ENCODE assay signal across 8 mouse cellular contexts in the genomic region with DNA sequence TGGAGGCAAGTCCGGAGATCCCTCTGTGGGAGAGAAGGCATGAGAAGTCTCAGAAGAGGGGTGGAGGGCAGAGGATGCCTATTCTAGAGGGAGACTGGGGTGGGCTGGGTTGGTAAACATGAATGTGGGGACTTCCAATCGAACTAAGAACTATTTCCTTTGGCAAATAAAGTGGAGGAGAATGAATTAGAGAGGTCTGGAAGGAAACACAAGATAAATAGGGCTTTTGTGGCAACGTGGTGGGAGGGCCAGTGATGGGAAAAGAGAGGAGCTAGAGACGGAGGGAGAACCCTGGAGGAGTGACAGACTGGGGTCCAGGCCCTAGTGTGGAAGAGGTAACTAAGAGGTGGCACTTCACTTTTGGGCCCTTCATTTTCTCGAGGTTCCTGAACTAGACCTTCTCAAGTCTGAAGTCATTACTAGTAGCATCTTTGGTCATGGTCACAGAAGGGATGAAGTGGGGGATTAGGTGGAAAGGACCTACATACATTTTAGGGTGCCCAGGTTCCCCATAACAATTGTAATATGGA. TPM values are rescaled to one million over a fixed set of nuclear protein-coding genes. Genes with fewer than 3 reads are reported as not detected.
DNase-seq lines count a peak whose midpoint lies in the region; ATAC-seq and TF ChIP-seq lines count a peak whose summit lies in the region.

No protein-coding gene starts in this region.

- peaks cover 7% of the 10 kb centered on the region for H3K4me1 ChIP-seq in cerebellum, adult 2 months (ENCODE audit: control insufficient read depth, insufficient read depth, low read length)
- peaks cover 49% of the 10 kb centered on the region for H3K4me1 ChIP-seq in megakaryocyte, embryonic 14.5 days
- H3K4me1 ChIP-seq in limb, embryonic 12.5 days (replicated peaks) = peaks cover 50% of the 10 kb centered on the region
- peaks cover 37% of the 10 kb centered on the region; the same call in 1 of the 2 replicates for H3K4me1 ChIP-seq in stomach, embryonic 14.5 days (ENCODE audit: control insufficient read depth, insufficient read depth, low read length)

- no peak for ATAC-seq in cerebellum, adult (ENCODE audit: insufficient number of reproducible peaks, low FRiP score, low TSS enrichment)
- ATAC-seq in megakaryocyte, adult 5-6 weeks (ENCODE audit: poor library complexity, severe bottlenecking) = no peak
- ATAC-seq in limb, embryonic 12.5 days (ENCODE audit: insufficient number of reproducible peaks, insufficient read depth, low FRiP score, low TSS enrichment, low read depth) = no peak
- no peak for ATAC-seq in stomach, embryonic 14.5 days (ENCODE audit: insufficient number of reproducible peaks, insufficient read depth, low FRiP score, low read depth)

- H3K27ac ChIP-seq in cerebellum, adult 2 months (ENCODE audit: insufficient read depth, low read length) = peak overlapping the region; percentile 96
- H3K27ac ChIP-seq in limb, embryonic 12.5 days = peak overlapping the region; percentile 99
- peak overlapping the region; percentile 98 for H3K27ac ChIP-seq in stomach, embryonic 14.5 days (ENCODE audit: low read length)

- WGBS in cerebellum, adult 2 months = under 1% methylated on average over 5 of the region's 5 CpGs
- WGBS in limb, embryonic 12.5 days = 9% methylated on average over 5 of the region's 5 CpGs
- WGBS in stomach, embryonic 14.5 days = 3% methylated on average over 5 of the region's 5 CpGs

- no peaks in the 10 kb centered on the region for H3K27me3 ChIP-seq in cerebellum, adult 2 months (ENCODE audit: control insufficient read depth, insufficient read depth, low read length)
- H3K27me3 ChIP-seq in megakaryocyte, embryonic 14.5 days (replicated peaks) = peaks cover 32% of the 10 kb centered on the region
- H3K27me3 ChIP-seq in limb, embryonic 12.5 days = peaks cover 17% of the 10 kb centered on the region
- H3K27me3 ChIP-seq in stomach, embryonic 14.5 days (ENCODE audit: control insufficient read depth, insufficient read depth, low read length) = no peaks in the 10 kb centered on the region

- no peak for TF ChIP-seq POLR2A in cerebellum, adult 2 months (IDR thresholded peaks at IDR 0.05; ENCODE audit: borderline replicate concordance, insufficient read depth, low read length)

- peaks cover 15% of the 10 kb centered on the region for H3K36me3 ChIP-seq in megakaryocyte, embryonic 14.5 days (replicated peaks; ENCODE audit: low read length)
- peaks cover 9% of the 10 kb centered on the region; the same call in 1 of the 2 replicates for H3K36me3 ChIP-seq in limb, embryonic 12.5 days
- 0 out of 2 replicates have a peak, but pooled peaks cover 6% of the 10 kb centered on the region for H3K36me3 ChIP-seq in stomach, embryonic 14.5 days (ENCODE audit: control insufficient read depth, insufficient read depth, low read length)

- peak in 1 of 2 experiments; percentile 42 for DNase-seq in cerebellum, adult 2 months
- no peak for DNase-seq in urinary bladder, adult 2 months (ENCODE audit: low spot score)
- no peak for DNase-seq in thymus, adult 18-20 months

- no peak for TF ChIP-seq CTCF in cerebellum, adult 2 months (IDR thresholded peaks at IDR 0.05; ENCODE audit: borderline replicate concordance, insufficient read depth, low read depth, low read length)

- peak overlapping the region; percentile 95 for H3K4me3 ChIP-seq in cerebellum, adult 2 months (replicated peaks; ENCODE audit: insufficient read depth, low read depth, low read length)
- peak overlapping the region; percentile 97 for H3K4me3 ChIP-seq in megakaryocyte, embryonic 14.5 days (replicated peaks)
- H3K4me3 ChIP-seq in limb, embryonic 12.5 days (replicated peaks) = peak overlapping the region; percentile 89
- peak overlapping the region; percentile 85 for H3K4me3 ChIP-seq in stomach, embryonic 14.5 days (ENCODE audit: low read depth, low read length)

- H3K4me2 ChIP-seq in limb, embryonic 12.5 days = peak overlapping the region; percentile 87
- peak overlapping the region; percentile 83 for H3K4me2 ChIP-seq in stomach, embryonic 14.5 days (replicated peaks; ENCODE audit: low read depth, low read length)

- no peaks in the 10 kb centered on the region for H3K9me3 ChIP-seq in megakaryocyte, embryonic 14.5 days
- H3K9me3 ChIP-seq in limb, embryonic 12.5 days = no peaks in the 10 kb centered on the region
- H3K9me3 ChIP-seq in stomach, embryonic 14.5 days (ENCODE audit: control insufficient read depth, low read depth, low read length) = no peaks in the 10 kb centered on the region

- peak overlapping the region; percentile 96 for H3K9ac ChIP-seq in limb, embryonic 12.5 days (replicated peaks)
- peak overlapping the region; percentile 97 for H3K9ac ChIP-seq in stomach, embryonic 14.5 days (replicated peaks; ENCODE audit: low read depth, low read length)

RNA-seq across cellular contexts. Expression of gene Atn1, which starts 1.1 kb away (rescaled TPM):
- 83.5 and 90.3 TPM in 2 replicates for polyA plus RNA-seq in cerebellum, adult 2 months (2012; rRNA removed)
- polyA plus RNA-seq in megakaryocyte, embryonic 14.5 days (2012; ENCODE audit: insufficient read depth, low replicate concordance) = 38.5 and 97.6 TPM in 2 replicates
- 25.7 and 29.8 TPM in 2 replicates for total RNA-seq in megakaryocyte, adult 5-6 weeks (2015)
- 3.0 and 10.9 TPM in 2 replicates for total RNA-seq in megakaryocyte, adult 5-6 weeks (2017)
- 17.1 and 17.4 TPM in 2 replicates for polyA plus RNA-seq in limb, embryonic 12.5 days (2016; fragmentation: Nextera tagmentation; extraction: Ambion mirVana)
- 15.0 and 18.5 TPM in 2 replicates for polyA plus RNA-seq in stomach, embryonic 14.5 days (2014; fragmentation: Nextera tagmentation; extraction: Ambion mirVana)
- 11.3 and 32.9 TPM in 2 replicates for polyA plus RNA-seq in urinary bladder, adult 2 months (2012; rRNA removed)

RNA-seq across cellular contexts. Expression of gene Gm45234, which starts 1.6 kb away (rescaled TPM):
- polyA plus RNA-seq in cerebellum, adult 2 months (2012; rRNA removed) = not detected in 2 replicates
- 43.0 TPM in 1 of 2 replicates, not detected in the other for polyA plus RNA-seq in megakaryocyte, embryonic 14.5 days (2012; ENCODE audit: insufficient read depth, low replicate concordance)
- not detected in 2 replicates for total RNA-seq in megakaryocyte, adult 5-6 weeks (2015)
- not detected in 2 replicates for total RNA-seq in megakaryocyte, adult 5-6 weeks (2017)
- polyA plus RNA-seq in limb, embryonic 12.5 days (2016; fragmentation: Nextera tagmentation; extraction: Ambion mirVana) = not detected in 2 replicates
- not detected in 2 replicates for polyA plus RNA-seq in stomach, embryonic 14.5 days (2014; fragmentation: Nextera tagmentation; extraction: Ambion mirVana)
- not detected in 2 replicates for polyA plus RNA-seq in urinary bladder, adult 2 months (2012; rRNA removed)

RNA-seq across cellular contexts. Expression of gene Eno2, which starts 12.1 kb away (rescaled TPM):
- polyA plus RNA-seq in cerebellum, adult 2 months (2012; rRNA removed) = 888 and 918 TPM in 2 replicates
- 5.8 and 6.2 TPM in 2 replicates for polyA plus RNA-seq in megakaryocyte, embryonic 14.5 days (2012; ENCODE audit: insufficient read depth, low replicate concordance)
- not detected in 2 replicates for total RNA-seq in megakaryocyte, adult 5-6 weeks (2015)
- not detected in 2 replicates for total RNA-seq in megakaryocyte, adult 5-6 weeks (2017)
- polyA plus RNA-seq in limb, embryonic 12.5 days (2016; fragmentation: Nextera tagmentation; extraction: Ambion mirVana) = 4.8 TPM in 2 replicates
- 9.5 and 9.7 TPM in 2 replicates for polyA plus RNA-seq in stomach, embryonic 14.5 days (2014; fragmentation: Nextera tagmentation; extraction: Ambion mirVana)
- polyA plus RNA-seq in urinary bladder, adult 2 months (2012; rRNA removed) = 20.8 and 23.4 TPM in 2 replicates

RNA-seq across cellular contexts. Expression of gene Grcc10, which starts 16.2 kb away (rescaled TPM):
- 320 and 329 TPM in 2 replicates for polyA plus RNA-seq in cerebellum, adult 2 months (2012; rRNA removed)
- polyA plus RNA-seq in megakaryocyte, embryonic 14.5 days (2012; ENCODE audit: insufficient read depth, low replicate concordance) = 11.7 and 65.2 TPM in 2 replicates
- total RNA-seq in megakaryocyte, adult 5-6 weeks (2015) = 177 and 203 TPM in 2 replicates
- 121 and 136 TPM in 2 replicates for total RNA-seq in megakaryocyte, adult 5-6 weeks (2017)
- 479 and 511 TPM in 2 replicates for polyA plus RNA-seq in limb, embryonic 12.5 days (2016; fragmentation: Nextera tagmentation; extraction: Ambion mirVana)
- polyA plus RNA-seq in stomach, embryonic 14.5 days (2014; fragmentation: Nextera tagmentation; extraction: Ambion mirVana) = 445 and 505 TPM in 2 replicates
- polyA plus RNA-seq in urinary bladder, adult 2 months (2012; rRNA removed) = 214 and 229 TPM in 2 replicates

RNA-seq across cellular contexts. Expression of gene Ptpn6, which starts 18.9 kb away (rescaled TPM):
- polyA plus RNA-seq in cerebellum, adult 2 months (2012; rRNA removed) = 2.2 and 2.4 TPM in 2 replicates
- 19.9 and 20.1 TPM in 2 replicates for polyA plus RNA-seq in megakaryocyte, embryonic 14.5 days (2012; ENCODE audit: insufficient read depth, low replicate concordance)
- 308 and 336 TPM in 2 replicates for total RNA-seq in megakaryocyte, adult 5-6 weeks (2015)
- total RNA-seq in megakaryocyte, adult 5-6 weeks (2017) = 1,009 and 1,024 TPM in 2 replicates
- 6.0 and 6.4 TPM in 2 replicates for polyA plus RNA-seq in limb, embryonic 12.5 days (2016; fragmentation: Nextera tagmentation; extraction: Ambion mirVana)
- polyA plus RNA-seq in stomach, embryonic 14.5 days (2014; fragmentation: Nextera tagmentation; extraction: Ambion mirVana) = 13.7 and 15.3 TPM in 2 replicates
- 17.0 and 18.2 TPM in 2 replicates for polyA plus RNA-seq in urinary bladder, adult 2 months (2012; rRNA removed)

Comparison
In these comparisons a context has a peak if more than half of its experiments do, and no peak if none do; other contexts are left out.
1. RNA of gene Eno2, which starts 12.1 kb away (polyA plus RNA-seq): 888 to 918 TPM in cerebellum, adult 2 months; 20.8 to 23.4 TPM in urinary bladder, adult 2 months, 9.5 to 9.7 TPM in stomach, embryonic 14.5 days, 5.8 to 6.2 TPM in megakaryocyte, embryonic 14.5 days and 4.8 TPM in limb, embryonic 12.5 days; every median in the first group is over 10 times any median in the second.
2. Peak in every context shown above with its lines, with median percentiles within 50 percentile points of each other: H3K27ac ChIP-seq and H3K4me3 ChIP-seq.